Mouse (Mus musculus) hindbrain, embryonic 16.5 days (tissue): ENCODE measurements at regions not wholly inside any gene's neighbourhood (a gene's known extent, or its start where the extent isn't known, plus 50 kb on each side); places are given as distances from the start of the nearest gene placed in this dataset.

Experiments used
- ATAC-seq: fragments of 200-750 bp; cut with Nextera tagmentation; 2 replicates; pipeline ENCODE4 v1.8.0; 2017; ENCODE audit warnings: moderate TSS enrichment, moderate library complexity
- H3K27ac ChIP-seq: fragments of 300-500 bp; sonication (generic); 2 replicates; pipeline ENCODE4 v1.5.1; 2014; ENCODE audit warnings: low read depth, mild to moderate bottlenecking, control low read depth, low read length, moderate library complexity
- H3K27me3 ChIP-seq: fragments of 300-500 bp; sonication (generic); replicated peaks from 2 replicates; pipeline ENCODE4 v1.6.1; 2014; ENCODE audit warnings: low read length; ENCODE audit not compliant: control insufficient read depth, insufficient read depth
- H3K36me3 ChIP-seq: fragments of 300-500 bp; sonication (generic); 2 replicates; pipeline ENCODE4 v1.6.1; 2014; ENCODE audit warnings: mild to moderate bottlenecking, low read length, moderate library complexity, mixed read lengths; ENCODE audit not compliant: control insufficient read depth, insufficient read depth
- H3K4me1 ChIP-seq: fragments of 300-500 bp; sonication (generic); 2 replicates; pipeline ENCODE4 v1.6.1; 2014; ENCODE audit warnings: low read depth, low read length; ENCODE audit not compliant: control insufficient read depth, insufficient read depth
- H3K4me2 ChIP-seq: fragments of 300-500 bp; sonication (generic); 2 replicates; pipeline ENCODE4 v1.6.1; 2014; ENCODE audit warnings: mild to moderate bottlenecking, low read length, control low read depth, moderate library complexity
- H3K4me3 ChIP-seq: fragments of 300-500 bp; sonication (generic); 2 replicates; pipeline ENCODE4 v1.5.1; 2014; ENCODE audit warnings: mild to moderate bottlenecking, low read length, control low read depth, moderate library complexity
- H3K9ac ChIP-seq: fragments of 300-500 bp; sonication (generic); 2 replicates; pipeline ENCODE4 v1.6.1; 2014; ENCODE audit warnings: low read depth, mild to moderate bottlenecking, control low read depth, low read length, moderate library complexity
- H3K9me3 ChIP-seq: fragments of 300-500 bp; sonication (generic); 2 replicates; pipeline ENCODE4 v1.6.1; 2014; ENCODE audit warnings: mild to moderate bottlenecking, low read length, moderate library complexity; ENCODE audit not compliant: control insufficient read depth
- WGBS: fragments of 180-500 bp; shearing (Covaris S2); extraction: QIAGEN DNeasy Blood & Tissue Kit; methylation state at CpG from one replicate; pipeline ENCODE4 v1.1.7; 2014; 5-methylcytosine and 5-hydroxymethylcytosine counted together

GRCm38 (mm10) chr6:98872334-98872733 is 529.8 kb upstream of the Gm765 start:
- no peak for ATAC-seq
- no peak overlapping the region for H3K4me2 ChIP-seq
- H3K27ac ChIP-seq = no peak overlapping the region
- no peaks in the 10 kb centered on the region for H3K4me1 ChIP-seq
- H3K27me3 ChIP-seq = no peaks in the 10 kb centered on the region; the same call in 1 of the 2 replicates
- no peak overlapping the region for H3K9ac ChIP-seq
- no peak overlapping the region for H3K4me3 ChIP-seq
- no peaks in the 10 kb centered on the region for H3K9me3 ChIP-seq
- 58% methylated on average over 3 of the region's 3 CpGs for WGBS
- no peaks in the 10 kb centered on the region for H3K36me3 ChIP-seq

GRCm38 (mm10) chr6:98869772-98870171 is 527.2 kb upstream of the Gm765 start:
- Histone ChIP-seq H3K27me3 (no peaks in the 10 kb centered on the region; the same call in 1 of the 2 replicates), H3K9me3 (no peaks in the 10 kb centered on the region), H3K4me2 (no peak overlapping the region), H3K27ac (no peak overlapping the region), H3K4me1 (no peaks in the 10 kb centered on the region), H3K36me3 (no peaks in the 10 kb centered on the region), H3K4me3 (no peak overlapping the region), H3K9ac (no peak overlapping the region)
- ATAC-seq = no peak
- 76% methylated on average over 6 of the region's 6 CpGs for WGBS

DNA sequence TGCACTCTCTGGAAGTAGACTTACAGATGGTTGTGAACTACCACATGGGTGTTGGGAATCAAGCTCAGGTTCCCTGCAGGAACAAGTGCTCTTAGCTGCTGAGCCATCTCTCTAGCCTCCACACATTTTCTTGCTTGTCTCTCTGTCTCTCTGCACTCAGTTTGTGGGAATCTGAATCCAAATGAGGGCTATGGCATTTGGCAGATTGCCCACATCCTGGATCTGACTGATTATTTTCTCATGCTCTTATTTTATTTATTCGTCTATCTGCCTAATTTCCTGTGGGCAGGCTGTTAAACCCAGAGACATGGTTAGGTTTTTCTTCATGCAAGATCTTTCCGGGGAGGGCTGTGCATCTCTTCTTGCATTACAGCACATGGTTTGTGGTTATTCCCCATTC is 521.8 kb upstream of the Gm765 start:
- ATAC-seq = no peak
- Histone ChIP-seq H3K4me3 (no peak overlapping the region), H3K4me2 (no peak overlapping the region), H3K36me3 (no peaks in the 10 kb centered on the region), H3K9me3 (no peaks in the 10 kb centered on the region), H3K4me1 (no peaks in the 10 kb centered on the region), H3K27ac (no peak overlapping the region), H3K27me3 (no peaks in the 10 kb centered on the region), H3K9ac (no peak overlapping the region)
- 69% methylated on average over 2 of the region's 2 CpGs for WGBS

- no peak for ATAC-seq
- WGBS = 78% methylated on average over 1 of the region's 1 CpGs
- no peaks in the 10 kb centered on the region for H3K4me1 ChIP-seq
- H3K9ac ChIP-seq = no peak overlapping the region
- no peak overlapping the region for H3K4me2 ChIP-seq
- no peaks in the 10 kb centered on the region for H3K27me3 ChIP-seq
- no peak overlapping the region for H3K27ac ChIP-seq
- no peak overlapping the region for H3K4me3 ChIP-seq
- H3K9me3 ChIP-seq = no peaks in the 10 kb centered on the region
- no peaks in the 10 kb centered on the region for H3K36me3 ChIP-seq
Measured at GRCm38 (mm10) chr6:98855958-98856357, 513.4 kb upstream of the Gm765 start.

DNA sequence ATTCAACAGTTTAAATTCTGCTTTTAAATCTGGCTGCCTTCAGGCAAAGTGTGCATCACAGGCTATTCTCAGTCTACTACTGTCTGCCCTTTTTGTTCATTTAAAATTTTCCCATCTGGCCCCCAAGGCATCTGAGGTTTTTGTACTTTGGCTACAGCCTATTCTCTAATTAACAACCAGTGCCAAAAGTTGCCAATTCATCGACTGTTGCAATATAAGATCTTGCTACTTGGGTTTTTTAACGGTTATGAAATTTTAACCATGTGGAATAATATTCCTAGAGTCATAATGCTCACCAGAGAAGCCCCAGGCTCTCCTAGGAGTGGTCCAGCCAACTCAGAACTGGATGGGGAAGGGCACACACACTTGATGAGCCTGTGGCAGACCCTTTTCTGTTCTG is 508.4 kb upstream of the Gm765 start:
- Histone ChIP-seq H3K27me3 (no peaks in the 10 kb centered on the region), H3K9ac (no peak overlapping the region), H3K36me3 (no peaks in the 10 kb centered on the region), H3K4me1 (no peaks in the 10 kb centered on the region), H3K4me2 (no peak overlapping the region), H3K4me3 (no peak overlapping the region), H3K9me3 (no peaks in the 10 kb centered on the region), H3K27ac (no peak overlapping the region)
- 74% methylated on average over 2 of the region's 2 CpGs for WGBS
- ATAC-seq = no peak

DNA sequence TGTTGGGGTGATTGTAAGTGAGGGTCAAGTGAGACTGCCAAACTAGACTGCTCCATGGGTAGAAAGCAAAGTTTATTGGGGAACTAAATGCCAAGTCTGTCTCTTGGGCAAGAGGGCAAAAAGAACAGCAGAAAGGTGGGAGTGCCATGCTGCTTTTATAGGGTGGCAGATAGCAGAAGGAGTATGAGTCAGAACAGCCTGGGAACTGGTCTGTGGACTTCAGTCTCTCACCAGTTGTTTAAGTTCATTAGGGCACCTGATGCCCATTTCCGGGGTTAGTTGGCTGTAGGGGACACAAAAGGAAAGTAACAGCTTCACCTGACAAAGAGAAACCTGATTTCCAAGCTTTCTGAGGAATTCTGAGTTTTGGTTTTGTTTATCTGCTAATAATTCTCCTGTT is 506.3 kb upstream of the Gm765 start:
- H3K4me2 ChIP-seq = no peak overlapping the region

DNA sequence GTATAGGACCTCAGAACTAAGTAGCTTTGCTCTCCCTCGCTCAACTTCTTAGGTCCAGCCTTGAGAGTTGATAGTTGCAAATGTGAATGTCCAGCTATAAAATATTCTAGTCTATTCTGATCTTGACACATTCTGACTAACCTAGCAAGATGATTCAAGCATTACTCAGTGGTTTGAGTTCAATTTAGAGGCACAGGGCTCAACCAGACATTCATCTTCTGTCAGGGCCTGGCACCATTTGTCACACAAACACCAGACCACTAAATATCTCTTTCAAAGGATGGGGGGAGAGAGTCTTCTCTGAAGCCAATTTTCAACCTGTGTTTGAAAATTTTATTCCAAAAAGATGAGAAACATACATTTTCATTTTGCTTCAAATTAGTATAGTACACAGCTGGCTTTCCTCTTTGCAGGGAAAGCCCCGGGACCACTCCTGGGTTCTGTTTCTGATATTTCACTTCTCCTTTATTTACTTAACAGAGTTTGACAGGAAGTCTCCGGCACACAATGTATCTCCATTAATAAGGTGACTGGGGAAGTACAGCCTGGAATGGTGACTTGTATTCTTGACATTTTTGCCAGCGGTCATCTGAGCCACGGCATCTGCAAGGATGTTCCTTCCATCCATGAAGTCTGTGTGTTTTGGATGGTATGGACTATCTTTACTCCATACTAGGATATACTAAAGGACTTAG is 503.6 kb upstream of the Gm765 start:
- Histone ChIP-seq H3K4me3 (no peak overlapping the region), H3K9ac (no peak overlapping the region), H3K4me2 (no peak overlapping the region), H3K4me1 (no peaks in the 10 kb centered on the region), H3K27me3 (no peaks in the 10 kb centered on the region), H3K27ac (no peak overlapping the region), H3K36me3 (no peaks in the 10 kb centered on the region), H3K9me3 (no peaks in the 10 kb centered on the region)
- no peak for ATAC-seq
- WGBS = 79% methylated on average over 5 of the region's 5 CpGs

More for the DNA sequence above, 506.3 kb upstream of the Gm765 start:
- Histone ChIP-seq H3K4me3 (no peak overlapping the region), H3K36me3 (no peaks in the 10 kb centered on the region), H3K27ac (no peak overlapping the region), H3K27me3 (no peaks in the 10 kb centered on the region), H3K9me3 (no peaks in the 10 kb centered on the region), H3K4me1 (no peaks in the 10 kb centered on the region), H3K9ac (no peak overlapping the region)
- WGBS = 100% methylated on average over 1 of the region's 1 CpGs
- ATAC-seq = no peak

DNA sequence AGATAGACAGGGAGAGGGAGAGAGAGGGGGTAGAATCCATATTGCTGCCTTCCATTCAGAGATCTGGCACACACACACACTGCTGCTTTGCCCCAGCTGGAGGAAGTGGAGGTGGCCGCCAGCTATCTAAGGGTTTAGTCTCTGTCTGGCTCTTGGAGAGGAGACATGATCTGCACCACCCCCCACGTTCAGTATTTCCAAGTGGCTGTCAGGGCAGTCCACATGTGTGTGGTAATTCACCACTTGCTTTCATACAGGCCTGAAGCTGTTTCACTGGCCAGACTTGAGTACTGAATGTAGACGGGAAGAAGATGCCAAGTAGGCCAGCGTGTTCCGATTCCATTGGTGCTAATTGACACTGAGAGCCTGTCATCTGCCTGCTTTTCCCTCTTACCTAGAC is 501.0 kb upstream of the Gm765 start:
- no peak overlapping the region for H3K27ac ChIP-seq
- WGBS = 85% methylated on average over 5 of the region's 5 CpGs

DNA sequence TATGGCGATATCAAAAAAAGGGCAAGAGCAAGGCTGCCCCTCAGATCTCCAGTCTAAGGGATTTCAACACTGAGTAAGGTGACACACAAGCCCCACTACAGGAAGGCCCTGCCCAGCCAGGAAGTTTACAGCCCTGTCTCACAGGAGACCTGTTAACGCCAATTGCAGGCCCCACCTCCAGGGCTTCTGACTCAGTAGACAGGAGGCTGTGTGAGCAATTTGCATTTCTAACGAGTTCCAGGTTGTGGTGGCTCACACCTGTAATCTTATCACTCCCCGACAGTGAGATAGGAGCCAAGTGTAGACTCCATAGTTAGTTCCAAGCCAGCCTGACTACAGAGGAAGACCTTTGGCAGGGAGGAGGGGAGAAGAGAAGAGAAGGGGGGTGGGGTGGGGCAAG is 500.4 kb upstream of the Gm765 start:
- WGBS = 66% methylated on average over 4 of the region's 4 CpGs
- Histone ChIP-seq H3K9ac (no peak overlapping the region), H3K4me3 (no peak overlapping the region), H3K9me3 (no peaks in the 10 kb centered on the region), H3K4me2 (no peak overlapping the region), H3K4me1 (no peaks in the 10 kb centered on the region), H3K27ac (no peak overlapping the region), H3K36me3 (no peaks in the 10 kb centered on the region), H3K27me3 (no peaks in the 10 kb centered on the region; the same call in 1 of the 2 replicates)
- no peak for ATAC-seq

More for the DNA sequence above, 501.0 kb upstream of the Gm765 start:
- no peak overlapping the region for H3K4me3 ChIP-seq
- no peaks in the 10 kb centered on the region for H3K27me3 ChIP-seq
- no peaks in the 10 kb centered on the region for H3K36me3 ChIP-seq
- H3K9me3 ChIP-seq = no peaks in the 10 kb centered on the region
- H3K9ac ChIP-seq = no peak overlapping the region
- ATAC-seq = no peak
- no peak overlapping the region for H3K4me2 ChIP-seq
- H3K4me1 ChIP-seq = no peaks in the 10 kb centered on the region
